Mouse (Mus musculus) liver, embryonic 14.5 days (tissue): ENCODE results near the gene Grm8. TPM values are rescaled to one million over a fixed set of nuclear protein-coding genes. Genes with fewer than 3 reads are reported as not detected.

Experiments used
- ATAC-seq: fragments of 200-750 bp; cut with Nextera tagmentation; 2 replicates; pipeline ENCODE4 v1.8.0; 2017; ENCODE audit warnings: moderate number of reproducible peaks, mild to moderate bottlenecking, moderate library complexity; ENCODE audit not compliant: insufficient read depth
- DNase-seq, 3 experiments: peaks; one replicate each; pipeline ENCODE4 v3.0.0-alpha.2; 2012 to 2013; ENCODE audit warnings: low read depth in 3 of 3, low spot score in 3 of 3
- H3K27ac ChIP-seq: fragments of 300-500 bp; sonication (generic); 2 replicates; pipeline ENCODE4 v1.5.1; 2014; ENCODE audit warnings: moderate library complexity, mild to moderate bottlenecking, control low read depth, inconsistent platforms
- H3K27me3 ChIP-seq: fragments of 300-500 bp; sonication (generic); 2 replicates; pipeline ENCODE4 v1.6.1; 2014; ENCODE audit warnings: mild to moderate bottlenecking, low read length, moderate library complexity; ENCODE audit not compliant: control insufficient read depth, insufficient read depth
- H3K36me3 ChIP-seq: fragments of 300-500 bp; sonication (generic); replicated peaks from 2 replicates; pipeline ENCODE4 v1.6.1; 2014; ENCODE audit warnings: low read depth; ENCODE audit not compliant: control insufficient read depth, insufficient read depth
- H3K4me1 ChIP-seq, 2 experiments: fragments of 200-500 bp in 1 of 2; fragments of 300-500 bp in 1 of 2; sonication (generic) in 1 of 2; replicated peaks; 2 replicates each; pipeline ENCODE4 v1.6.1; 2012 to 2014; ENCODE audit warnings: antibody characterized with exemption in 1 of 2, inconsistent platforms in 1 of 2, low read length in 1 of 2; ENCODE audit not compliant: control insufficient read depth in 2 of 2, insufficient read depth in 2 of 2
- H3K4me2 ChIP-seq: fragments of 300-500 bp; sonication (generic); 2 replicates; pipeline ENCODE4 v1.6.1; 2014; ENCODE audit warnings: low read depth, mild to moderate bottlenecking, control low read depth, moderate library complexity
- H3K4me3 ChIP-seq, 2 experiments: fragments of 200-500 bp in 1 of 2; fragments of 300-500 bp in 1 of 2; sonication (generic) in 1 of 2; 2 replicates each; pipeline ENCODE4 v1.5.1; 2012 to 2014; ENCODE audit warnings: low read depth in 2 of 2, low read length in 2 of 2, mild to moderate bottlenecking in 2 of 2, control low read depth in 1 of 2, inconsistent platforms in 1 of 2, moderate library complexity in 1 of 2; ENCODE audit not compliant: insufficient read depth in 1 of 2
- H3K9ac ChIP-seq: fragments of 300-500 bp; sonication (generic); replicated peaks from 2 replicates; pipeline ENCODE4 v1.6.1; 2014; ENCODE audit warnings: mild to moderate bottlenecking, control low read depth, moderate library complexity
- H3K9me3 ChIP-seq: fragments of 300-500 bp; sonication (generic); 2 replicates; pipeline ENCODE4 v1.6.1; 2016; ENCODE audit warnings: low read length, mixed read lengths; ENCODE audit not compliant: control insufficient read depth
- CTCF ChIP-seq: IDR thresholded peaks from 2 replicates; pipeline ENCODE4 v1.5.1; 2016; ENCODE audit warnings: antibody characterized with exemption, low read depth, control low read depth
- EP300 ChIP-seq: IDR thresholded peaks from 2 replicates; pipeline ENCODE4 v1.6.1; 2016; ENCODE audit warnings: antibody characterized with exemption, low read depth
- WGBS: fragments of 180-500 bp; shearing (Covaris S2); extraction: QIAGEN DNeasy Blood & Tissue Kit; methylation state at CpG from one replicate; pipeline ENCODE4 v1.1.7; 2014; ENCODE audit not compliant: insufficient replicate concordance; 5-methylcytosine and 5-hydroxymethylcytosine counted together
- polyA plus RNA-seq, 2 experiments: library from polyadenylated mRNA; depleted of rRNA in 1 of 2; stranded (reverse) in 1 of 2; unstranded in 1 of 2; fragments of >200 nt; fragmentation: Nextera tagmentation in 1 of 2; extraction: Ambion mirVana in 1 of 2; gene quantifications; 2 replicates each; pipeline versions ENCODE4 v1.2.1 to v1.2.3; 2012 to 2014

Grm8 gene
- polyA plus RNA-seq, 2 experiments = not detected

GRCm38 (mm10) chr6:27997250-27997649 lies 137.7 kb downstream of the Grm8 start:
- 72% methylated on average over 2 of the region's 2 CpGs for WGBS
- DNase-seq = no peak
- Histone ChIP-seq H3K36me3 (no peaks in the 10 kb centered on the region), H3K4me1 (no peaks in the 10 kb centered on the region), H3K27me3 (no peaks in the 10 kb centered on the region), H3K4me3 (no peak overlapping the region), H3K4me2 (no peak overlapping the region), H3K27ac (no peak overlapping the region), H3K9ac (no peak overlapping the region), H3K9me3 (no peaks in the 10 kb centered on the region)
- no peak for ATAC-seq
- TF ChIP-seq EP300 (no peak), CTCF (no peak)

GRCm38 (mm10) chr6:27991241-27991640 lies 143.7 kb downstream of the Grm8 start:
- TF ChIP-seq EP300 (no peak), CTCF (no peak)
- Histone ChIP-seq H3K9ac (no peak overlapping the region), H3K36me3 (no peaks in the 10 kb centered on the region), H3K27me3 (no peaks in the 10 kb centered on the region), H3K4me2 (no peak overlapping the region), H3K9me3 (no peaks in the 10 kb centered on the region), H3K27ac (no peak overlapping the region), H3K4me3 (no peak overlapping the region), H3K4me1 (no peaks in the 10 kb centered on the region)
- WGBS = 57% methylated on average over 4 of the region's 4 CpGs
- DNase-seq (no peak), ATAC-seq (no peak)

GRCm38 (mm10) chr6:27982598-27982997 lies 152.4 kb downstream of the Grm8 start:
- Histone ChIP-seq H3K27ac (no peak overlapping the region), H3K4me3 (no peak overlapping the region), H3K4me1 (no peaks in the 10 kb centered on the region), H3K9ac (no peak overlapping the region), H3K36me3 (no peaks in the 10 kb centered on the region), H3K9me3 (no peaks in the 10 kb centered on the region), H3K4me2 (no peak overlapping the region), H3K27me3 (no peaks in the 10 kb centered on the region)
- no peak for ATAC-seq
- 55% methylated on average over 3 of the region's 3 CpGs for WGBS
- DNase-seq = no peak
- TF ChIP-seq EP300 = no peak
- no peak for TF ChIP-seq CTCF

- DNase-seq (no peak), ATAC-seq (no peak)
- no peak overlapping the region for H3K4me3 ChIP-seq
- WGBS = 23% methylated on average over 1 of the region's 1 CpGs
- no peak overlapping the region for H3K27ac ChIP-seq
- no peaks in the 10 kb centered on the region for H3K4me1 ChIP-seq
- H3K9me3 ChIP-seq = no peaks in the 10 kb centered on the region
- H3K36me3 ChIP-seq = no peaks in the 10 kb centered on the region
- no peak overlapping the region for H3K4me2 ChIP-seq
- no peak overlapping the region for H3K9ac ChIP-seq
- TF ChIP-seq CTCF = no peak
- TF ChIP-seq EP300 = no peak
- H3K27me3 ChIP-seq = no peaks in the 10 kb centered on the region
Observed at GRCm38 (mm10) chr6:27982021-27982420, 153.0 kb downstream of the Grm8 start.

- Histone ChIP-seq H3K4me2 (no peak overlapping the region), H3K27me3 (no peaks in the 10 kb centered on the region), H3K9ac (no peak overlapping the region), H3K36me3 (no peaks in the 10 kb centered on the region), H3K9me3 (no peaks in the 10 kb centered on the region), H3K27ac (no peak overlapping the region), H3K4me1 (no peaks in the 10 kb centered on the region), H3K4me3 (no peak overlapping the region)
- ATAC-seq = no peak
- no peak for DNase-seq
- 78% methylated on average over 5 of the region's 5 CpGs for WGBS
- no peak for TF ChIP-seq EP300
- no peak for TF ChIP-seq CTCF
Observed at GRCm38 (mm10) chr6:27977361-27977760, 157.6 kb downstream of the Grm8 start.

GRCm38 (mm10) chr6:27968859-27969258 lies 166.1 kb downstream of the Grm8 start:
- Histone ChIP-seq H3K9ac (no peak overlapping the region), H3K36me3 (no peaks in the 10 kb centered on the region), H3K27me3 (no peaks in the 10 kb centered on the region), H3K4me3 (no peak overlapping the region), H3K4me2 (no peak overlapping the region), H3K27ac (no peak overlapping the region), H3K9me3 (no peaks in the 10 kb centered on the region), H3K4me1 (no peaks in the 10 kb centered on the region)
- no peak for TF ChIP-seq CTCF
- no peak for TF ChIP-seq EP300
- 64% methylated on average over 2 of the region's 2 CpGs for WGBS
- DNase-seq (no peak), ATAC-seq (no peak)
